Mouse (Mus musculus) heart, postnatal 14 days (tissue): ENCODE results near the gene Auts2. TPM values are rescaled to one million over a fixed set of nuclear protein-coding genes. Genes with fewer than 3 reads are reported as not detected.

Source experiments
- DNase-seq, 2 experiments: peaks; one replicate each; pipeline ENCODE4 v3.0.0; 2021 to 2022
- intact Hi-C: fragments of 180-260 bp; cut with DNase I; formaldehyde crosslinking; loops from one replicate; pipeline ENCODE4 v1.15.1; 2025
- total RNA-seq, 2 experiments: library from RNA; stranded (reverse); gene quantifications; 2 replicates each; pipeline ENCODE4 v1.2.3; 2021

The Auts2 gene
- total RNA-seq, 2 experiments from 2014 or later, result 43.1 to 47.3 TPM

GRCm38 (mm10) chr5:132466427-132467363 lies 76.4 kb downstream of the Auts2 start:
- DNase-seq, result peak in 1 of 2 experiments; percentile 25
- intact Hi-C loops, result no loop called here

DNA sequence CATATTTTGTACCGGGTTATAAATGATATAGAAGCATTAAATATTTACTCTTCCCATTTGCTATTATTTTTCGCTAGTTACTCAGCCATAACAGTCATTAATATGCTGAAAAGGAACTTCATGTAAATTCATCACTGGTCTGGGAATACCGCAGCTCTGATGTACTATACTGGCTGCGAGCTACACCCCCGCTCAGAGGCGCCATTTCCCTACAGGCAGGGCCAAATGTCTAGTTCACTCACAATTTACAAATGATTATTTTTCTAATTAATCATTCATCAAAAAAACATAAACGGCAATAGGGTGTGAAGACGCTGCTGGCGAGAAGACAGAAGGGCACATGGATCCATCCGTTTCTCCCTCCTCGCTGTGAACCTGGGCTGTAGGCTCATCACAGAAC lies 80.6 kb downstream of the Auts2 start:
- intact Hi-C loops, result no loop called here
- DNase-seq, result no peak

GRCm38 (mm10) chr5:132458498-132458897 lies 84.6 kb downstream of the Auts2 start:
- intact Hi-C loops, result no loop called here
- DNase-seq, result no peak

GRCm38 (mm10) chr5:132452381-132452780 lies 90.8 kb downstream of the Auts2 start:
- no peak for DNase-seq
- intact Hi-C loops, result loop anchor here (5.0 kb wide), 1 partner anchor 1600 kb away; no protein-coding TSS in a partner anchor

- no peak for DNase-seq
- intact Hi-C loops, result loop anchor here (5.0 kb wide), 1 partner anchor 1598 kb away; no protein-coding TSS in a partner anchor
Observed at GRCm38 (mm10) chr5:132450071-132450470, 93.1 kb downstream of the Auts2 start.

DNA sequence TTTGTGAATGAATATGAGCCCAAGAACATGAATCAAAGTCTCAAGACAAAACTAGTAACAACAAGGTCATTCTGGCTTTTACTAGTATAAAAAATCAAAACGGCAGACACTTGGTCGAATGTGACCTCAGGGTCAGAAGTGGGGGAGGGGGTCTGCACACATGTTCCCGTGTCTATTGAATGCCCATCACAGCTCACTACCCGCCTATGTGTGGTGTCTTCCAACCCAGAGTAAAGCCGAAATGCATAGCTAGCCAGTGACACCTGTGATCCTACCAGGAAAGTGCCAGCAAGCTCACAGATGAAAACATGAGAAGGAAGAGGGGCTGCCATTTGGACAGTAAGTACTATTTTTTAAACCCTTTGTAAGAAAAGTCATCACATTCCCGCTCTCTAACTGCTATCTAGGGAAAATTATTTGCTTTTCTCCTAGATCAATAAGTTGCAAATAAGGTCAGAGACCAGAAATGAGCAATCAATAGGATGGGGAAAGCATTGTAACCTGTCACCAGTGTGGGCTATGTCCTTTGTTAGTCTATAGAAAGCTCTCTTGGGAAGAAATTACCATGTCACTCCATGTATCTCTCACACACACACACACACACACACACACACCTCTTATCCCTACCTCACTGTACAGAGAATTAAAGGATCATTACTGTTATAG lies 94.6 kb downstream of the Auts2 start:
- no peak for DNase-seq
- intact Hi-C loops, result no loop called here

- DNase-seq, result no peak
Observed at GRCm38 (mm10) chr5:132445213-132445954, 97.8 kb downstream of the Auts2 start.

GRCm38 (mm10) chr5:132442948-132443347 lies 100.2 kb downstream of the Auts2 start:
- DNase-seq, result no peak

More at GRCm38 (mm10) chr5:132445213-132445954, 97.8 kb downstream of the Auts2 start:
- intact Hi-C loops, result no loop called here

GRCm38 (mm10) chr5:132438414-132438813 lies 104.7 kb downstream of the Auts2 start:
- intact Hi-C loops, result loop anchor here (5.0 to 10.0 kb wide), 3 partner anchors 49 to 204 kb away; partner anchors contain the start of gene Auts2

More at GRCm38 (mm10) chr5:132442948-132443347, 100.2 kb downstream of the Auts2 start:
- intact Hi-C loops, result no loop called here

DNA sequence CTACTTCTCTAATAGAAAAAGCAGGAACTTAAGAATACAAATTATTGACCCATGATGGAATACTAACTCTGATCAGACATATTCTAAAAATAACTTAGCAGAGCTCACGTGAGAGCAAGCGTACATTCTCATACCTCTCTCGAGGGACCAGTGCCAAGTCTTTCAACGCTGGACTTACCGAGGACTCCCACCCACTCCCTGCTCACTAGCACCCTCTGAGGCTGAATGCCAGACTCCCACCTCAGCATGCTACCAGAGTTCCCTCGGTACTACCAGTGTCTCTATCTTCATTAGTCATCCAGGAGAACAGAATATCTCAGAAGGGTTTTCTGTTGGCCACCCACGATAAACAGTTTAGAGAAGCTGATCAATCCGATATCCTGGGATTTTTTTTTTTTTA lies 105.2 kb downstream of the Auts2 start:
- peak; percentile 11 to 56 for DNase-seq
- intact Hi-C loops, result loop anchor here (5.0 to 10.0 kb wide), 3 partner anchors 49 to 203 kb away; partner anchors contain the start of gene Auts2

More at GRCm38 (mm10) chr5:132438414-132438813, 104.7 kb downstream of the Auts2 start:
- DNase-seq, result peak in 1 of 2 experiments; percentile 18

DNA sequence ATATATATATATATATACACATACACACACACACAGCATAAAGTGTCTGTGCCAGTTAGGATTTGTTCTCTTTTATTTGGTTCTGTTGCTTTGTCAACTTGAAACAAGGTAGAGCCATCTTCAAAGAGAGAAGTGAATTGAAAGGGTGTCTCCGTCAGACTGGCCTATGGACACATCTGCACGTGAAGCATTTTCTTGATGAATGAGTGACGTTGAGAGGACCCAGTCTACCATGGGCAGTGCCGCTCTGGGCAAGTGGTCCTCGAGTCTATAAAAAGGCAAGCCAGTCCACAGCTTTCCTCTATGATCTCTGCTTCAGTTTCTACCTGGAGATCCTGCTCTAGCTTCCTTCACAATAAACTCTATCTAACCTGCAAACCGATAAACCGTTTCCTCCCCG lies 105.7 kb downstream of the Auts2 start:
- no peak for DNase-seq
- intact Hi-C loops, result loop anchor here (5.0 to 10.0 kb wide), 3 partner anchors 50 to 203 kb away; partner anchors contain the start of gene Auts2

GRCm38 (mm10) chr5:132436901-132437300 lies 106.2 kb downstream of the Auts2 start:
- intact Hi-C loops, result loop anchor here (5.0 to 10.0 kb wide), 3 partner anchors 50 to 202 kb away; partner anchors contain the start of gene Auts2
- peak; percentile 24 to 47 for DNase-seq

DNA sequence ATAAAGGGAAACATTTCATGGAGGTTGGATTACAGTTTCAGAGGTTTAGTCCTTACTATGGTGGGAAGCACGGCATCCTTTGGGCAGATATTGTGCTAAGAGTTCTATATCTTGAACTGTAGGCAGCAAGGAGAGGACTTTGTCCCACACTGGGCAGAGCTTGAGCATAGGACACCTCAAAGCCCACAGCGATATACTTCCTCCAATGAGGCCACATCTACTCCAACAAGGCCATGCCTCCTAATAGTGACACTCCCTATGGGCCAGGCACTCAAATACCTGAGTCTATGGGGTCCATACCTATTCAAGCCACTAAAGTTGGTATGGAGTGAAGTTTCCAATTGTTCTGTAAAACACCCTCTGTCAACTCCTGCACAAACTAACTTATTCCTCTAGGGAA lies 106.7 kb downstream of the Auts2 start:
- no peak for DNase-seq
- intact Hi-C loops, result loop anchor here (5.0 to 10.0 kb wide), 3 partner anchors 51 to 202 kb away; partner anchors contain the start of gene Auts2

DNA sequence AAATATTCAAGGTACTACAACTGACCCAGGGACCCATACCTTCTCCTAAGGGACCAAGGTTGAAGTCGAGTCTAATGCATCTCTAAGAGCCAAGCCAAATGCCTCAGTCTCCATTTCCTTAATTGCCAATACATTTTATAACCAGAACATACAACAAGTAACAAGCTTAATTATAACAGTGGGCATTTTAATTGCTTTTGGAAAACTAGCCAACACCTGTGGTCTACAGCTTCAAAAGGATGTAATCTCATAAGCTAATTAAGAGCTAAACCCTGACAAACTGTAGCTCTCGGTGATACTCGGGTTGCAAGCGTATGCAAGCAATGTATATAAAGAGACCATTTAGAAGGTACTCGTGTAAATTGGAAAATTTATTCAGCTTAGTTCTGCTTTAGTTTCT lies 107.7 kb downstream of the Auts2 start:
- intact Hi-C loops, result loop anchor here (5.0 to 10.0 kb wide), 3 partner anchors 52 to 201 kb away; partner anchors contain the start of gene Auts2
- no peak for DNase-seq

- DNase-seq, result no peak
- intact Hi-C loops, result loop anchor here (10.0 kb wide), 1 partner anchor 199 kb away; no protein-coding TSS in a partner anchor
Observed at GRCm38 (mm10) chr5:132433377-132434115, 109.6 kb downstream of the Auts2 start.

DNA sequence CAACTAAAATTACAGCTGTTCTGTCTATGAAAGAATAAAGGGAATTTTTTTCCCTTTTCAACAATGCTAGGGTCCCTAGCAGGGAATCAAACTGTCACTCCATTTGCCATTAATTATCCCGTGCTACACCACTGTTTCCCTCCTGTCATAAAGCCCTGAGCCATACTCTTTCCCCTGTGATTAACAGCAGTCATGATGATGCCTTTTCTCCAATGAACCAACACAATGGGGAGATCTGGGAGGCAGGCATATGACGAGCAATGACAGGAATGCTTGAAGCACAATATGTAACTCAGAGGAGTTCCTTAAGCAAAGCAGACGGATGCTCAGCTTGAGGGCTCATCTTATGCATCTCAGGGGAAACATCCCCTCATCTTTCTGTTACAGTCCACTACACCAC lies 113.8 kb downstream of the Auts2 start:
- intact Hi-C loops, result no loop called here
- DNase-seq, result no peak

GRCm38 (mm10) chr5:132426342-132426741 lies 116.8 kb downstream of the Auts2 start:
- intact Hi-C loops, result no loop called here
- DNase-seq, result no peak

DNA sequence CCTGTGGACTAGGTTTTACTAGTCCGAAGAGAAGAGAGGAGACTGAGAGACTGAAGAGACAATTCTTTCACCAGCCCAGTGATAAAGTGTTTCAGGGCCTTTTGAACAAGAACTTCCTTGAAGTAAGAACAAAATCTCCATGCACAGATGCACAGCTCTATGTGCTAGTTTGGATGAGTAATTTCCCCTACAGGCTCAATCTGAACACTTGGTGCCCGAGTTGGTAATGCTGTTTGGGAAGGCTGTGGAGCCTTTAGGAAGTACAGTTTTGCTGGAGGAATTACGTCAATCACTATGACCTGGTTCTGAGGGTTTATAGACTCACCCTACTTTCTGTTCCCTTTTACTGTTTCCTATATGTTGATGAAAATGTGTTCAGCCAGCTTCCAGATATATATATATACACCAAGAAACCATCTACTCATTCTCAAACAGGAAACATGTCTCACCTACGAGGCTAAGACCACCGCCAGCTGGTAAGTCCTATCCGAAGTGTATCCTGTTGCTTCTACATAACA lies 117.3 kb downstream of the Auts2 start:
- no peak for DNase-seq
- intact Hi-C loops, result no loop called here

DNA sequence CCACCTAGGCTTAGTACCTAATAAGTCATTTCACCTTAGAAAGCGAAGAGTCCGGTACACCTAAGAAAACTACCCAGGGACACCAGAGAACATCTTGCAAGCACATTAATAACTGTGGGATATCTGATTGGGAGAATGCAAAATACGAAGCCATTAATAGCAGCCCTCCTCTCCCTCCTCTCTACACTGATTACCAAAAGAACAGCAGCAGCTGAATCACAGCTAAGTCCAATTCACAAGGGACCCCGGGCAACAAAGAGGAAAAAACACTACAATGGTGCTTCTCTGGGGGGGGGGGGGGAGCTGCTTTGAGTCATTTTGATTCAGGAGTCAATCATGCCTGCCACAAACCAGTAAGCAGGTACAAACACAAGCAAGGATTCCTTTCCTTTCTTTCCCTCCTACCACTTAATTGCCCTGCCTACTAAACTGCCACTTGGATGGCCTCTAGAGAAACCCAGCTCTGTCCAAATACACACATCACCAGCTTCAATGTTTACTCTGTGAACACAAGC lies 132.7 kb downstream of the Auts2 start:
- intact Hi-C loops, result no loop called here
- no peak for DNase-seq
